Mouse (Mus musculus): ENCODE measurements around the gene Mrpl45. TPM values are rescaled to one million over a fixed set of nuclear protein-coding genes. Genes with fewer than 3 reads are reported as not detected.
"Not testable (repeated sequence)": the region's sequence is repeated elsewhere in the genome, so short reads cannot be mapped to it uniquely, and the experiment has no call there.

The Mrpl45 gene
- 10 to 100 TPM; 27.7 to 30.7 TPM for total RNA-seq (2021)
- long read RNA-seq, experiment 1, transcript Mrpl45-201 (8 exons, 2,431 nt): major isoform, 70 of 82 reads
- long read RNA-seq, experiment 1, partial matches to known transcripts: 6 of 82 reads
- long read RNA-seq, experiment 1, other reads (novel, unspliced or antisense): 6 of 82 reads
- long read RNA-seq, experiment 2, transcript Mrpl45-201 (8 exons, 2,431 nt): major isoform, 67 of 75 reads
- long read RNA-seq, experiment 2, partial matches to known transcripts: 1 of 75 reads
- long read RNA-seq, experiment 2, other reads (novel, unspliced or antisense): 7 of 75 reads

DNA sequence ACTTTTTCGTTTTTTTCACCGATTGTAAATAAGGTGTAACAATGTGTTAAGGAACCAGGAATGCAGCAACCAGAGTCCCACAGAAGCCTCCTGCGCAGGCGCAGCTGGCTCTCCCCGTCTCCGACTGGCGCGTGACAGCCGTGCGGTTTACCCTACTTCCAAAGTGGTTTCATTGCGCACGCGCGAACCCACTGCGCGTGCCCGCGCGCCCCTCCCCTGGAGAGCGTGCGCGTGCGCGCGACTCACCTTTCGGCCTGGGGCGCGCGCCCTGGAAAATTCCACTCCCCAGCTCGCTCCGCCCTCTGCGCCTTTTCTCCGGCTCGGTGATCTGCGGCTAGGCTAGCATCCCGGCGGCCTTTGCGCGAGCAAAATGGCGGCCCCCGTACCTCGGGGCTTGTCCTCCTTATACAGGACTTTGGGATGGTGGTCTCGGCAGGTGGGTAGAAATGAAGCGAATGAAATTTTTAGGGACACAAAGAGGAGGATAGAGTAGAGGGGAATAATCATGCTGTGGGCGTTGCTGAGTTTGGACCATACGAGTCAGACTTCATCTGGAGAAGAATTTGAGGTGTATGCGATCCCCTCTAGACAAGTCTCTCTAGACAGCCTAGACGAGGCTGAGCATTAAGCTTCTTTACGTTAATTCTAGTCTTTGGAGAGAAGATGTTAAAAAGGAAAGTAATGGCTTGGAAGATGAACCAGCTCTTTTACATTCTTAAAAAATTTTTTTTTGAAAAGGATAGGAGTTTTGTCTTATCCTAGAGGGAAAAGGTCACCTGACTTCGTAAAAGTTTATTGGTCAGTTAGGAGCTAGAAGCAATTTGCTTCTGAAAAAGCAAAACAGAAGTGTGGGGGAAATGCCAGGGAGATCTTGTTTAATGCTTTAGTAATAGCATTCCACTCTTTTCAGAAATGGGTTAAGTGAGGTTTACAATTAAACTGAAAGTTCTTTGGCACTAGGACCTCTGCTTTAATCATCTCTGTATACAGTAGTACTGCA lies at the start of gene Mrpl45:
TSS of gene Mrpl45 (plus strand) at position 213 of the 1,000 bp plus-strand sequence.
- peak; percentile 98 to 99 for DNase-seq (ENCODE audit: low spot score in 2 of 2)

DNA sequence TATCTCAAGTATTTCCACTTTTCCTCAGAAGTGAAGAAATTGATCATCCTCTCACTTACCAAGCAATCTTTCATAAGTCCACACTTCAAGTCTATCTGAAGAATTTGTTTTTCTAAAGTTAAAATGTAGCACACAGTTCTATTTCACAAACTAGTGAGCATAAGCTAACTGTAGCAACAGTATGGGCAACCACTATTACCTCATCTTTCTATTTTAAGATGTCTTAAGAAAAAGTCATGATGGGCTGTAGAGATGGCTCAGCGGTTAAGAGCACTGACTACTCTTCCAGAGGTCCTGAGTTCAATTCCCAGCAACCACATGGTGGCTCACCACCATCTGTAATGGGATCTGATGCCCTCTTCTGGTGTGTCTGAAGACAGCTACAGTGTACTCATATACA lies 49.0 kb upstream of the Mrpl45 start:
- not testable (repeated sequence) for DNase-seq (ENCODE audit: low spot score in 2 of 2)

DNA sequence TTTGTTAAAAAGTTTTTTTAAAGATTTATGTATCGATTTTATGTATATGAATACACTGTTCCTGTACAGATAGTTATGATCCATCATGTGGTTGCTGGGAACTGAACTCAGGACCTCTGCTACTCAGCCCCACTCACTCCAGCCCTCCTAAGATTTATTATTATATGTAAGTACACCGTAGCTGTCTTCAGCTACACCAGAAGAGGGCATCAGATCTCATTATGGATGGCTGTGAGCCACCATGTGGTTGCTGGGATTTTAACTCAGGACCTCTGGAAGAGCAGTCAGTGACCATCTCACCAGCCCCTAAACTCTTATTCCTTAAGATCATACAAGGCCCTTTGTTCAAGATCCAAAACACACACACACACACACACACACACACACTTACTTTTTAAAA lies 45.5 kb upstream of the Mrpl45 start:
- not testable (repeated sequence) for DNase-seq (ENCODE audit: low spot score in 2 of 2)

DNA sequence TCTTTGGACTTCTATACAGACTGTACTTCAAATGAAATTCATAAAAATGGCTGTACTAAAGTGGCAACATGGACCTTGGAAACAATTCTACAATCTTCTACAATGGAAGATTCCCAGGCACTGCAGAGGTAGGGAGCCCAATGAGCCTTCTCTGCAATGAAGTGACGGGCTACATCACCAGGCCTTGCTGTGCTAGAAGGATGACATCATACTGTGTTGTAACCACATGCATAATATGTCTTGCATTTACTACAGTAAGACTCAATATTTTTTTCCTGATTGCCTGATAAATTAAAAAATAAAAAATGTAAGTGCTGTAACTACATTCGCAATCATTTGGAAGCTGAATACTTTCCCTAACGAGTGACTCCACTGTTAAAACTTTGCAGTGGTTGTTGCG lies 42.7 kb upstream of the Mrpl45 start:
- DNase-seq (ENCODE audit: low spot score in 2 of 2): no peak

DNA sequence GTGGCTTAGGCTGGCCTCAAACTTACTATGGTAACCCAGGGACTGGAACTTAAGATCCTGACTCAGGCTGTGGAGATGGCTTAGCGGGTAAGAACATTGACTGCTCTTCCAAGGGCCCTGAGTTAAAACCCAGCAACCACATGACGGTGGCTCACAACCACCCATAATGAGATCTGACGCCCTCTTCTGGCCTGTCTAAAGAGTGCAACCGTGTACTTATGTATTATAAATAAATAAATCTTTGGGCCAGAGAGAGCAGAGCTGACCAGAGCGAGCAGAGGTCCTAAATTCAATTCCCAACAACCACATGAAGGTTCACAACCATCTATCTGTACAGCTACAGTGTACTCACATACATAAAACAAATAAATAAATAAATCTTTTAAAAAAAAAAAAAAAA lies 41.9 kb upstream of the Mrpl45 start:
- no peak for DNase-seq (ENCODE audit: low spot score in 2 of 2)

DNA sequence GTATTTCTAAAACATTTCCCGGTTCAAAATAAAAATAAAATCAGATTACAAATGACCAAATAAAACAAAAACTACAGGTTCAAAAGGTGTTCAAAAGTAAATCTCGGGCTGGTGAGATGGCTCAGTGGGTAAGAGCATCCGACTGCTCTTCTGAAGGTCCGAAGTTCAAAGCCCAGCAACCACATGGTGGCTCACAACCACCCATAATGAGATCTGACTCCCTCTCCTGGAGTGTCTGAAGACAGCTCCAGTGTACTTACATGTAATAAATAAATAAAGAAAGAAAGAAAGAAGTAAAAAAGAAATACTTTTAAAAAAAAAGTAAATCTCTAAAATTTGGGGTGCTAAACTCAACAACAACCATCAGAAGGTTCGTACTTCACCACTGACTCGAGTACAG lies 40.6 kb upstream of the Mrpl45 start:
- DNase-seq (ENCODE audit: low spot score in 2 of 2): not testable (repeated sequence)

DNA sequence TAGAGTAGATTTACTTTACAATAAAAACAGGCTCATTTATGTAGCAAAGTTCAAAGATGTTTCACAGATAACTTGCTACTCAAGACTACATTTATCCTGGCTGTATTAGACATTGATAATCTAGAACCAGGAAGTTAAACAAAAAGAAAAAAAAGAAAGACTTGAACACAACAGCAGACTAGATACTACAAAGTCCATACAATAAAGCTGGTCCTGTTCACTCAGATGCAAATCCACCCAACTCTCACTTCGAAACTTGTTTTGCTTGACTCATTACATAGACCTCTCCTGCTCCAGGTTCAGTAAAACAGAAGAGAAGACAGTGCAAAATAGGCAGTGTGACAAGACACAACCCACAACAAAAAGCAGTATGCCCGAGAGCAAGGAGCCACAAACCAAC lies 40.2 kb upstream of the Mrpl45 start:
- DNase-seq (ENCODE audit: low spot score in 2 of 2): no peak

DNA sequence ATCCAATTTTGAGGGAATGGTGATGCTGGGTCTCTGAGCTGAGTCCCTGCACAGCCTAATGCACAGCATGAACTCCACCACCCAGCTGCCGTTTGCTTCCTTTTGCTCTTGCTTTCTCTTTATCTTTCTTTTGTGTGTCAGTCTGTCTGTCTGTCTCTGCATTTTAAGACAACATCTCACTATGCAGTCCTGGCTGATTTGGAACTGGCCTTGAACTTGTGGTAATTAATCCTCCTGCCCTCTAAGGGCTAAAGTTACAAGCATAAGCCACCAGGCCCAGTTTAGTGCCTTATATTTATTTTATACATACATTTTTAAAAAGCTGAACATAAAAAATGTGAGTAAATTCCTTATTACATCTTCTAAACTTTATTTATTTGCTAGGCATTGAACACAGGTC lies 39.5 kb upstream of the Mrpl45 start:
- DNase-seq (ENCODE audit: low spot score in 2 of 2): no peak

DNA sequence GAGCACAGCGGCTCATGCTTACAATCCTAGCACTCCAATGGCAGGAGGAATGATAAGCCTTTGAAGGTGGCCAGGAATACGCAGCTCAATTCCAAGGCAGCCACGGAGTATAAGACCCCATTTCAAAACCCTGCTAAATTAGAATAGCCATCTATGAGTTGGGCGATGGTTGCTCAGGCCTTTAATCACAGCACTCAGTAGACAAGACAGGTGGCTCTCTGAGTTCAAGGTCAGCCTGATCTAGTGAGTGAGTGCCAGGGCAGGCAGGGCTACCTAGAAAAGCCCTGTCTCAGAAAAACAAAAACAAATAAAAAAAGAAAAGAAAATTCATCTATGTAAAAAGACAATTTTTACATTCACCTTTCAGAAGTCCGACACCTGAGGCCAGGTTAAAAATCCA lies 38.4 kb upstream of the Mrpl45 start:
- DNase-seq (ENCODE audit: low spot score in 2 of 2): no peak

DNA sequence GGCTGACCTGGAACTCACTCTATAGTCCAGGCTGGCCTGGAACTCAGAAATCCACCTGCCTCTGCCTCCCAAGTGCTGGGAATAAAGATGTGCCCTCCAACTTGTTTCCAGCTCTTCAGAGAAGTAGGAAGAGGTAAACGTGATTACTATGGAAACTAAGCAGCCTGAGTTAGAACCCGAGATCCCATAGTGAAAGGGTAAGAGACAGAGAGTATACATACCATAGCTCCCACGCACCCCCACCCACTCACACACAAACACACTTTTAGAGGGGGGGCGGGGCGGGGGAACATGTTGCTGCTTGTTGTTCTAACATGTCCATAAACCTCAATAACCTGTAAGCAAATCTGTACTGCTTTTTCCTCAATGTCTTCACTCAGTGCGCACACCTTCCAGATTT lies 37.1 kb upstream of the Mrpl45 start:
- DNase-seq (ENCODE audit: low spot score in 2 of 2): no peak

DNA sequence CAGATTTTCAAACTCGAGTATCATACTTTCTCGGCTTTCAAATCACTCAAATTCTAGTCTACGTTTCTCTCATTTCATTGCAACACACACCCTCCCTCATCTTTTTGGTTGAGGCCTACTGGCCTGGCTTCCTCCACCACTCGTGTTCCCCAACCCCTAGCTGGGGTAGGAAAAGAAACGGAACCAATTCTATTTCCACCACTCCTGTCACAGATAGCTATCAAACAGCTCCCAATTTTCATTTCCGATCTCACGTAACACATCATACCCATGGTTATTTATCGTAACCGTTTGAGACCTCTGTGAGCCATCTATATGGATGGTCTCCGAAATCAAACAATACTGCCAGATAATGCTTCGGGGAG lies 36.5 kb upstream of the Mrpl45 start:
- no peak for DNase-seq (ENCODE audit: low spot score in 2 of 2)

DNA sequence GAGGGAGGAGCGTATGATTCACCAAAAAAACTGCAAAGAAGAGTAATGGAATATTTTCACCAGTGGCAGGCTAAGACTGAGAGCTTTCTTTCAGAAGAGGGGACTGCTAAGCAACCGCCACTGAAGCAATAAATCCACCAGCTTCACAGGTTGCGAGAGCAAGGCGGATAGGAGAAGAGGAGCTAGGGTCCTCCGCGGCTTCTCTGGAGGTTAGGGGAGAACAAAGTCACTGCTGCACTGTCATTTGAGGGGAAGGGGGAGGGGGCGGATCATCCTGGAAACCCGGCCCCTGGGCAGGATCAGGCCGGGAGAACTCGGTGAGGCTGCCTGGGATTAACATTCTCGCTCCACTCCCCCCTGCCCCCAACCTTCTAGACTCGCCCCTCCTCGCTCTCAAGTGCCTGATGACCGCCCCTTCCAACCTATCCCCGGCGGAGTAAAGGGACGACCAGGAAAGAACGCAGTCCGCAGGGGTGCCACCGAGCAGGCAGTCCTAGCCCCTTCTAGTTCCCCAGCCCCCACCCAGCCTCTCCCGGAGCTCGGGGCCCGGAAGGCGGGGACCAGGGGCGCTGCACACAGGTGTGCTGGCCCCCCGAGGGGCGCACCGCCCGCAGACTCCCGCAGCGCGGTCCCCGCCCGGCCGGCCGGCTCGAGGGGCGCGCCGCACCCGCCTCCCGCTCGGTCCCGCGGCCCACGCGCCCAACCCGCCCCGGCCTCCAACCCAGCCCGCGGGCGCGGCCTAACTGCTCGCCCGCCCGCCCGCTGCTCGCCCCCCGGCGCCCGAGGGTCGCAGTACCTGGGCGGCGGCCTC lies 35.9 kb upstream of the Mrpl45 start:
- DNase-seq (ENCODE audit: low spot score in 2 of 2): peak; percentile 38 to 56

DNA sequence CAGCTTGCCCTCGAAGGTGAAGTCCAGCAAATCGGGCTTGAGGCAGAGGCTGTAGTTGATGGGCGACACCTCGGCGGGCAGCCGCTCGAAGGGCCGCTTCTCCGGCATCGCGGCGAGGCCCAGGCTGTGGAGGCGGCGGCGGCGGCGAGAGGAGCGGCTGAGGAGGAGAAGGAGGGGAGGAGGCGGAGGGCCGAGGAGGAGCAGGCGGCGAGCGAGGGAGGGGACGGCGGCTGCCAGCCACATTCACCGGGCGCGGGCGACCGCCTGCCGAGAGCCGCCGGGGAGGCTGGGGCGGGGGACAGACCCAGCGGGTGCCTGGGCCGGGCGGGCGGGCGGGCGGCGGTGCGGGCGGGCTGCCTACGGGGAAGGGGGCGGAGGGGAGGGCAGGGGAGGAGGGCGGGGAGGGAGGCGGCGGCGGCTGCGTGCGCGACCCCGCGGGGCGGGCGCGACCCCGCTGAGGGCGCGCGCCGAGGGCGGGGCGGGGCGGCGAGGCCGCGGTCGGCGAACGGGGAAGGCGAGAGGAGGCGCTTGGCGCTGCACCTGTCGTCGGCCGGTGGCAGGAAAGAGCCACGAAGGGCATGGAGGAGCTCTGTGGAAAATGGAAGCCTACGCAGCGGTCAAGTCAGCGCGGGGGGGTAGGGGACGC lies 35.2 kb upstream of the Mrpl45 start, which contains the start of gene Npepps:
TSS of gene Npepps (minus strand) at position 423 of the 646 bp plus-strand sequence.
- DNase-seq (ENCODE audit: low spot score in 2 of 2): peak; percentile 60 to 77

DNA sequence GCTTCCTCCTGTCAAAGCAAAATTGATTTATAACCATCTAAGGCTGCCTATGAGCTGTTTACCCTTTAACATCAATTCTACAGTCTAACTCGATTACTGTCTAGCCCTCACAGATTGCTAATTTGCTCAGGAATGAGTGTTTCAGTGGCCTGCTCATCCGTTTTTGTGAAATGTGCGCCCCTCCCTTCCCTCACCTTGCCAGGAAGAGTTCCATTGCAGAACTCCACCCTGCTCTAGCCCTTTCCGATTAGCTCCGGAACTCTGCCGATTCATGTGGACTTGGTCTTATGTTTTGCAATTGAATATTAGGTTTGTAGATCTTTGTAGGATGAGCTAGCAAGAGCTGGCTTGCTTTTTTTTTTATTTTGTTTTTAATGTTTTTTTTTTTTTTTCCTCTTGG lies 33.3 kb upstream of the Mrpl45 start:
- DNase-seq (ENCODE audit: low spot score in 2 of 2): no peak

DNA sequence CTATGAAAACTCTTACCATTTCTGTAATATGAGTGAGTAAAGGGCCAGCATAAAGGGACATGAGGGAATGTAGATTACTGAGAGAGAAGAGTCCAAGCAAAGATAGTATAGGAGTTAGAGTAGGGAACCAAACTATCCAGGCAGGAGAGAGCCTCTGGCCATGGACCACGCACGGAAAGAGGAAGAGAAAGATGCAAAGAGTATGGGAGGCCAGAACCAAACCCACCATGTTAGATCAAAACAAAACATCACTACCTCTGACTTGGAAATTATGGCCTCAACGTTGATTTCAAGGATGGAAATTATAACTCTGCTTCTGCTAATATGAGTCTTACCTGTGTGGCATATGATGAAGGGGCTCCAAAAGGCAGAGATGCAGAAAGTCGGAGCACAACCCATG lies 30.7 kb upstream of the Mrpl45 start:
- no peak for DNase-seq (ENCODE audit: low spot score in 2 of 2)

DNA sequence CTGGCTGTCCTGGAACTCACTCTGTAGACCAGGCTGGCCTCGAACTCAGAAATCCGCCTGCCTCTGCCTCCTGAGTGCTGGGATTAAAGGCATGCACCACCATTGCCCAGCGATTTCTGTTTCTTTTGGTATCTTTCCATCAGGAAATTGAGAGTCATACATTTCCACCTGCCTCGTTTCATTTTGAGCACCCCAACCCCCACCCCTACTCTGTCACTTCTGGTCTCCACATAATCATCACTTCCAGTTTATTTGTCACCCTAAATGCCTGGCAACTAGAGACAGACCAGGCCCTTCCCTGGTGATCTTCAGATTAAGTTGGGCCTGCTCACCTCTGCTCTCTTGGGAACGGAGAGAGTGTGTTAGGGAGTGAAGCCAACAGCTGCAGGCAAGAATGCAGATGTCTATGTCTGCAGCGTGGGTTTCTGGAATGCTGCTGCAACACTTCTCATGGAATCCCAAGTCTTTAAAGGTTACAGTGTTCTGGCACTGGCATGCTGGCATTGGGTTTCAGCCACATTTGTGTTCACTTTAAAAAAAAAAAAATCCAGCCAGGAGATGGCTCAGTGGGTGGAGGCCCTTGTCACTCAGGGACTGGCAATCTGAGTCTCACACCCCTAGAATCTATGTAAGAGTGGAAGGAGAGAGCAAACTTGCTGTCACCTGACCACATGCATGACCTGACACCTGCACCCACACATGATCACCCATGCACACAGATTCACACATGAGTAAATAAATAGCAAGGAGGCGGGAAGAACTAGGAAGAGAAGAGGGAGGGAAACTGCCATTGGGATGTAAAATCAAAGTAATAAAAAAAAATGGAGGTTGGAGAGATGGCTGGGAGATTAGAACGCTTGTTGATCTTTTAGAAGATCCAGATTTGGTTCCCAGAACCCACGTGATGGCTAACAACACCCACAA lies 29.4 kb upstream of the Mrpl45 start:
- DNase-seq (ENCODE audit: low spot score in 2 of 2): no peak

DNA sequence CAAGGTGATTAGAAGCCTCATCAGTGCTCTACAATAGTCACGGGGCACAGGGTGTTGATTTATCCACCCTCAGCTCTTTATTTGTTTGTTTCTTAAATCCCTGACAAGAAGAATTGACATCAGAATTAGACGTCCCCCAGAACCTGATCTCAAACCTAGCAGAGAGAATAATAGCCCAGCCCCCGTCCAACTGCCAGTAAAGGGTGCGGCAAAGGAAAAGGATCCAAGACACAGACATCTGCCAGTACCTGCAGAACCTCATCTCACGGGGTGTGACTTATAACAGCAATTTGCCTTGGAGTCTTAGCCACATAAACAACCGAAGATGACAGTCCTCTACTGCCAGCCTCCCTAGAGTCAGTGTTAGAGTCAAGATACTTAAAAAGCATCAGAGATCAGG lies 28.5 kb upstream of the Mrpl45 start:
- no peak for DNase-seq (ENCODE audit: low spot score in 2 of 2)

DNA sequence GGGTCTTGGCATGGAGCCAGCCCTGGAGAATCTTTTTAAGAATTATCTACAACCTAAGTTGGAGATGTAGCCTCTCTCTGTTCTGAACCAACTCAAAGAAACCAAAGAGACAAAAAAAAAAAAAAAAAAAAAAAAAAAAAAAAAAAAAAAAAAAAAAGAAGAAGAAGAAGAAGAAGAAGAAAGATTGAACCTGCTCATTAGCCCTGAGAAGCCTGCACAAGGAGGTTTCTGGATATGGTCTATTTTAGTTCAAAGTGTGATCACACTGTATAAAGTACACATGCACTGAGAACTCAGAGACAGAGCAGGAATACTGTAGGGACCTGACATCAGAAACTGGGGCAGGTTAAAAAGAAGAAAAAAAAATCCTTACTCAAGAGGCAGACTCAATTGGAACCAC lies 27.9 kb upstream of the Mrpl45 start:
- DNase-seq (ENCODE audit: low spot score in 2 of 2): no peak

DNA sequence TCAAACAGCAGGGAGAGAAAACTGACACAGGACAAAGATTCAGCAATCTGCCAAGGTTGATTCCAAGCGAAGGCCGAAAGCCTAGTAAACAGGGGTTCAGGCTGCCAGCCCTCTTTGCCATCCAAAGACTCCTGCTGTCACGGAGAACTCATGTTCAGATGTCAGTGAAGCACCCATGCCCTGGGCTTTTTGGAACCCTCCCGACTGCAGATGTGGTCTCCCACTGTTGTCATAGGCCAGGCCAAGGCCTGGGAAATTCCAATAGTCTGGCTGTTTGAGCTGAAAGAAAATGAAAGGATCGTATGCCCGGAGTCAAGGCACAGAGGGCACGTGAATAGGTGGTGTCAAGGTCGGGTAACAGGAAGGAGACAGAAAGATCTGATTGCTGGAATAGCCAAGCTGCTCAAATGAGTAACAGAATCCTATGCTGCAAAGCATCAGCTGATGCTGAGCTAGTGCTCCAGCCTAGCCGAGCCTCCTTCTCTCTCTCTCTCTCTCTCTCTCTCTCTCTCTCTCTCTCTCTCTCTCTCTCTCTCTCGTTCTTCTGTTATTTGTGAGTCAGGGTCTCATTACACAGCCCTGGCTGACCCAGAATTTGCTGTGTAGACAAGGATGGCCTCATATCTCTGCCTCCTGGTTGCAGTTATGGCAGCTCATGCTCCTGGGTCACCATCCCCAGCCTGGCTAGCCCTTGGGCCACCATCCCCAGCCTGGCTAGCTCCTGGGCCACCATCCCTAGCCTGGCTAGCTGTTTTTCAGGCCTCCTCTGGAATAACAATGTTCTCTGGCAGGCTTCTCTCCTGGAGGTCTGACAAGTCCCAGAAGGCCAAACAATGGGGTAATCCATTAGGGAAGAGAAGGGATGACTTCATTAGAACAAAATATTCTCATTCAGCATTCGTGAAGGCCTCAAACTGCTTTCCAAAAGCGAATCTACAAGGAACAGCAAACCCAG lies 26.0 kb upstream of the Mrpl45 start:
- no peak for DNase-seq (ENCODE audit: low spot score in 2 of 2)
